Mouse (Mus musculus) monocyte, adult 2 months (primary cell): Measurements from ENCODE around the gene Sphk1.

Source experiments
- DNase-seq, 2 experiments: peaks; one replicate each; pipeline ENCODE4 v3.0.0; 2022; ENCODE audit warnings: low spot score in 2 of 2, low read depth in 1 of 2

Gene Sphk1

DNA sequence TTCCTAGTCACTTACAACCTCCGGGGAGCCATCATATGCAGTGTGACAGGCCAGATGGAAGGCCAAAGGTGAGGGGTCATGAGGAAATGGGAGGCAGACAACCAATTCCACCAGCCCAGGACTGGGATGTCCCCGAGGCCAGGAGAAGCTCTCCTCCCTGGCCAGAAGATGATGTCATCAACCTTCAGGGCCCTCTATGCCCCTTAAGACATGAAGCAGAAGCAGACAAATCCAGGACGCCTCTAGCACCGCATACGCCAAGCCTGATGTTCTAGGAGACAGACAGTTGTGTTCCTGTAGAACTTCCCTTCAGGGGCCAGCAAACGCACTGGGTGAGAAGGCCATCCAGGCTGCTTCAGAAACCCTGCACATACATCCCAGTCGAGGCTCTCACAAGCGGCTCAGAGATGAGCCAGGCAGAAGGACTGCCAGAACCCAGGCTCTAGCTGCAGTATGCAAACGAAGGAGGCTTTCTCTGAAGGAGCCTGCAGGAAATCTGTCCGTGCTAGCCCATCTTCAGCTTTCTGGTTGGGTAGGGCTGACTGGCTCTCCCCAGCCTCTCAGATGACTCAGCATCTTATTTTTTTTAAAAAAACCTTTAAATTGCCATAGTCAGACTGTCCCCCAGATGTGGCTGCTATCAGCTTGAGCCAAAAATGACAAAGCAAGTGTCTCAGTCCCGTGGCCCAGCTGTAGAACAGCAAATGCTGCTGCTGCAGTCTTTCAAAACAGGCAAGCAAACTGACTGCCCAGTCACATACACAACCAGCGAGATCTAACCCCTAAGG is 42.2 kb downstream of the Sphk1 start:
- DNase-seq = no peak

DNA sequence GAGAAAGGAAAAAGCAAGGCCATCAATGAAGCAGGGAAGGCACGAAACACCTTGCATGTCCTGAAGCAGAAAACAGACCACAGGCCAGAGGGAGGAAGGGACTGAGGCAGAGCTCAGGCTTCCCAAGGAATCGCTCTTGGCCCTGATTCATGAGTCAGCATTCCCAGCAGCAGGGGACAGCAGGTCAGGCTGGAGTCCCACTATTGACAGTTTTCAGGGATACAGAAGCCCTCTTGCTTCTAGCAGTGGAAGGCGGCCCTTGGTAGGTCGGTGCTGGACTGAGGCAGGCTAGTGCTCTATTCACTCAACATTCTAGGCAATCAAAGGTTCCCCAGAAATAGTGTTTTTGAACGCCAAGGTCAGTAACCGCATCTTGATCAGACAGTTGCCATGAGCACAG is 43.8 kb downstream of the Sphk1 start:
- no peak for DNase-seq

- no peak for DNase-seq
Measured at GRCm38 (mm10) chr11:116574982-116575381, 44.3 kb downstream of the Sphk1 start.

GRCm38 (mm10) chr11:116575396-116575795 is 44.7 kb downstream of the Sphk1 start:
- DNase-seq = no peak

DNA sequence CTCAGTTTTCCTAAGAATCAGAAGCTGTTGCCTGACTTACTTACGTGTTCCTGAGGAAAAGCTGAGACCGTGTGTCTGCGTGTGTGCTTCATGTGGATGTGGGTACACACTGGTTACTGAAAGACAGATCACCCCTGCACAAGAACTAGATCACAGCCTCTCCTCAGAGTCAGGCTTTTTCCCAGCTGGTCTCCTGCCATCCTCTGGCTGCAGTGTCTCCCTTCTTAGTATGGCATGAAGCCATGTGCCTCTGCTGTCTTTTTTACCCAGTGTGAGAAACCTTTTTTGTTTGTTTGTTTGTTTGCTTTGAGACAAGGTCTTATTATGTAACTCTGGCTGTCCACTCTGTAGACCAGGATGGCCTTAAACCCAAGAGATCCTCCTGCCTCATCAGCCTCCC is 48.6 kb downstream of the Sphk1 start:
- no peak for DNase-seq

DNA sequence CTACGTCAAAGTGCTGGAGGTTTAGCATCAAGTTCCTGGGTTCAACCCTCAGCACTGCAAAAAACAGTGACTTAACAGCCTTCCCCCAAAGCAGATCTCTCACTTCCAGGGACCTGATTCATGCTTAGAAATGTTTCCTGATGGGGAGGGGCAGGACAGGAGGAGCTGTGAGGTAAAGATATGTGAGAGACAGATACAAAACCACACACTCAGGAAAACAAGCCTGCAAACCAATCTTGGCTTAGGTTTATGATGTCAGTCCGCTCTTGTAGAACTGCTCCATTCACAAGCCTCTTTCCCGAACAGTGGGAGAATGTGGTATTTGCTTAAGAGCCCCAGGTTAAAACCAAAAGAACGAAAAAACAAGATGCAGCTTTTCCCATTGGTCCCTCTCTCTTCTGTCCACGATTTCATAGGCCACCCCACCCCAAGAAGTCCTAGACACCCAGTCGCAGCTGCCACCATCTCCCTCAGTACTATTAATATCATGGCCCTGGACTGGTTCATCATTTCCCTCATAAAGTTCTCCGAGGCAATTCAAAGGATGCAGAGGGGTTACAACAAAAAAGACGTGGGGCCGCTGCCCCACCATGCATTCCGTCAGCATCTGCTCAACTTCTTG is 49.4 kb downstream of the Sphk1 start:
- no peak for DNase-seq

GRCm38 (mm10) chr11:116580711-116581375 is 50.1 kb downstream of the Sphk1 start:
- DNase-seq = peak in 1 of 2 experiments; percentile 22

DNA sequence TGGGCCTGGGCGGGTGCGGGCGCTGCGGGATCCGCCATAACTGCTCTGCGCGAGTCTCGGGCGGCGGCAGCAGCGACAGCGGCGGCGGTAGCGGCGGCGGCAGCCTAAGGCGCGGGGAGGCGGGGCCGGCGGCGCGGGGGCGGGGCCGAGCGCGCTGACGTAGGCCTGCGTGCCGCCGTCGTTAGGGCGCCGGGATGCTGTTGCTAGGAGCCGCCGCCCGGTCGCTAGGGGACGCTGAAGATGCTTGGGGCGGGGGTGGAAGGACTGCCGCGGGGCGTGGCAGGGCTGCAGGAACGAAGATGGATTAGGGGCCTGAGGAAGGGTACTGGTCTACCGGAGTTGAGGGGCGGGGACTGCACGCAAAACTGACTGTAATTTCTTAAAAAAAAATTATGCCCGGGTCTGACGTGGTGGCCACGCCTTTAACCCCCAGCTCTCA is 50.7 kb downstream of the Sphk1 start, which contains the start of gene Ube2o:
Ube2o (minus strand) TSS at position 72 of the 439 bp plus-strand sequence.
- peak; percentile 42 to 77 for DNase-seq

DNA sequence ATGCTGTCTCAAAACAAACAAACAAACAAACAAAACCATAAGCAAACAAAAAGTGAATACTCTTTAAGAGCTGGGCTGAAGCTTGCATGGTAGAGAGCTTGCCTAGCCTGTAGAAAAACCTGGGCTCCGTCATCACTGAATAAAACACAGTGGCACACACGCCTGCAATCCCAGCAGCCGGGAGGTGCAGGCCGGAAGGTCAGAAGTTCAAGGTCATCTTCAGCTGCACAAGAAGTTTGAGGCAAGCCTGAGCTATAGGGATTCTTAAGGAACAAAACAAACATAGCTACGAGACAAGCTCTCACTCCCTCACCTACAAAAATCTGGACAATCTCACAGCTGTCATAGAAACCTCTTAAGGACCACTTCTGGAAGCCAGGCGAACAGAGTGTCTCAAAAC is 55.0 kb downstream of the Sphk1 start:
- no peak for DNase-seq
